ENCODE assay signal across 8 mouse cellular contexts in the genomic region with DNA sequence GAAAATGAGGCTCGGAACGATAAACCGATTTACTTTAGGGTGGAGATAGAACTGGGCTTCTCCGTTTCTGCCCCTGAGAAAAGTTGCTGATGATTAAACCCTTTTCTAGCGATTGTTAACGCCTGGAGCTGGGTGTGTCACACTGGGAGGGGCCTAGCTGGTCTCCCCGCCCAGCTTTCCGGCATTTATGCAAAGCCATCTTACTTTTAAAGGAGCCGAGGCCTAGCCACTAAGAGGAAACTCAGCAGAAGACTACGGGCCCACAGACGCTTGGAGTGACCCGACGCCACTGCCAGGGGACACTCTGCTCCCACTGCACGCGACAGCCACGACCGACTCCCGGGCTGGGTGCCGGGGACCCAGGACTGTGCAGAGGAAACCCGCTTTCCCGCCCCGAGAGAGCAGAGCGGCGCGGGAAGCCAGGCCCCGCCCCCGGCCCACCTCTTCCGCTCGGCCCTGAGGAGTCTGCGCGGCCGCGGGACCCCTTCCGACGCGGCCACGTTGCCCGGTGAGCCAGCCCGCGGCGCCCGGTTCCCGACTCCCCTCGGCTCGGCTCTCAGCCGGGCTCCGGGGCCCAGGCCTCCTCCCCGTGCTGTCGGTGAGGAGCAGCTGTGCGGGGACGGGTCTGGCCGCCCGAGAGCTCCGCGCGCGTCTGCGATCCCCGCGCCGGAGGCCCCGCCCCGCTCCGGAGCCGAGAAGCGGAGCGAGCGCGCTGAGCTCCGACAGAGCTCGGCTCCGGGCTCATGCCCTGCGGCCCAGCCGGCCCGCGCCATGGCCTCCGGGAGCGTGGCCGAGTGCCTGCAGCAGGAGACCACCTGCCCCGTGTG. TPM values are rescaled to one million over a fixed set of nuclear protein-coding genes. Genes with fewer than 3 reads are reported as not detected.
A peak's percentile ranks its signal among the peaks of the same experiment; 100 is the strongest.
DNase-seq lines count a peak whose midpoint lies in the region; ATAC-seq and TF ChIP-seq lines count a peak whose summit lies in the region.

No protein-coding gene starts in this region.

- no peaks in the 10 kb centered on the region for H3K27me3 ChIP-seq in embryonic facial prominence, embryonic 15.5 days
- H3K27me3 ChIP-seq in heart, embryonic 10.5 days (ENCODE audit: insufficient read depth, poor library complexity, severe bottlenecking) = no peaks in the 10 kb centered on the region
- no peaks in the 10 kb centered on the region for H3K27me3 ChIP-seq in kidney, embryonic 15.5 days
- H3K27me3 ChIP-seq in liver, adult 2 months (ENCODE audit: control insufficient read depth, insufficient read depth, low read length) = no peaks in the 10 kb centered on the region

- peak; percentile 95 for ATAC-seq in embryonic facial prominence, embryonic 15.5 days (ENCODE audit: insufficient number of reproducible peaks, low FRiP score, low TSS enrichment, low read depth)
- ATAC-seq in kidney, embryonic 15.5 days (replicated peaks; ENCODE audit: low FRiP score) = peak; percentile 98
- ATAC-seq in monocyte, adult 5-6 weeks (replicated peaks; ENCODE audit: insufficient number of reproducible peaks, low FRiP score, low TSS enrichment, poor library complexity, severe bottlenecking) = peak; percentile 83

- no peak for TF ChIP-seq POLR2A in bone marrow macrophage, adult 2 months (IDR thresholded peaks at IDR 0.05; ENCODE audit: borderline replicate concordance, low read depth, low read length)
- TF ChIP-seq POLR2A in liver, adult 2 months (IDR thresholded peaks at IDR 0.05; ENCODE audit: extremely low read depth, insufficient read depth, low read length) = 0 out of 2 replicates have a peak, but pooled peaks have one; percentile 59

- H3K4me3 ChIP-seq in bone marrow macrophage, adult 2 months (ENCODE audit: insufficient read depth, low read length) = peak overlapping the region; percentile 73
- peak overlapping the region; percentile 100 for H3K4me3 ChIP-seq in embryonic facial prominence, embryonic 15.5 days (replicated peaks)
- H3K4me3 ChIP-seq in heart, embryonic 10.5 days = peak overlapping the region; percentile 99
- H3K4me3 ChIP-seq in kidney, embryonic 15.5 days (replicated peaks) = peak overlapping the region; percentile 78
- H3K4me3 ChIP-seq in liver, adult 2 months (ENCODE audit: insufficient read depth, low read depth, low read length) = peak overlapping the region; percentile 89

- peak overlapping the region; percentile 73 for H3K4me2 ChIP-seq in embryonic facial prominence, embryonic 15.5 days (replicated peaks)
- peak overlapping the region; percentile 86 for H3K4me2 ChIP-seq in kidney, embryonic 15.5 days

- peak overlapping the region; percentile 91 for H3K9ac ChIP-seq in embryonic facial prominence, embryonic 15.5 days
- H3K9ac ChIP-seq in kidney, embryonic 15.5 days = peak overlapping the region; percentile 91
- peak overlapping the region; percentile 94 for H3K9ac ChIP-seq in liver, adult 2 months (ENCODE audit: low read depth, low read length)

- peaks cover 5% of the 10 kb centered on the region; the same call in 1 of the 2 replicates for H3K79me2 ChIP-seq in liver, adult 2 months (ENCODE audit: control insufficient read depth, insufficient read depth, low read length)

- no peak for TF ChIP-seq CTCF in bone marrow macrophage, adult 2 months (IDR thresholded peaks at IDR 0.05; ENCODE audit: low read depth, low read length)
- TF ChIP-seq CTCF in liver, adult 2 months (IDR thresholded peaks at IDR 0.05; ENCODE audit: low read depth, low read length) = no peak

- peaks cover 9% of the 10 kb centered on the region for H3K4me1 ChIP-seq in bone marrow macrophage, adult 2 months (ENCODE audit: control insufficient read depth, insufficient read depth, low read length)
- H3K4me1 ChIP-seq in embryonic facial prominence, embryonic 15.5 days = peaks cover 33% of the 10 kb centered on the region
- peaks cover 21% of the 10 kb centered on the region for H3K4me1 ChIP-seq in heart, embryonic 10.5 days
- peaks cover 40% of the 10 kb centered on the region for H3K4me1 ChIP-seq in kidney, embryonic 15.5 days
- H3K4me1 ChIP-seq in liver, adult 2 months (ENCODE audit: control insufficient read depth, insufficient read depth, low read length) = peaks cover 3% of the 10 kb centered on the region

- WGBS in embryonic facial prominence, embryonic 15.5 days = 0% methylated on average over 68 of the region's 80 CpGs
- WGBS in heart, embryonic 10.5 days = under 1% methylated on average over 79 of the region's 80 CpGs
- WGBS in kidney, embryonic 15.5 days = under 1% methylated on average over 79 of the region's 80 CpGs
- under 1% methylated on average over 80 of the region's 80 CpGs for WGBS in liver, adult 2 months

- H3K36me3 ChIP-seq in embryonic facial prominence, embryonic 15.5 days = peaks cover 25% of the 10 kb centered on the region
- H3K36me3 ChIP-seq in heart, embryonic 10.5 days = peaks cover 32% of the 10 kb centered on the region
- H3K36me3 ChIP-seq in kidney, embryonic 15.5 days = peaks cover 31% of the 10 kb centered on the region
- peaks cover 18% of the 10 kb centered on the region for H3K36me3 ChIP-seq in liver, adult 2 months (ENCODE audit: control insufficient read depth, insufficient read depth, low read length)

- no peaks in the 10 kb centered on the region for H3K9me3 ChIP-seq in embryonic facial prominence, embryonic 15.5 days (replicated peaks)
- no peaks in the 10 kb centered on the region for H3K9me3 ChIP-seq in heart, embryonic 10.5 days
- no peaks in the 10 kb centered on the region for H3K9me3 ChIP-seq in kidney, embryonic 15.5 days (replicated peaks)

- H3K27ac ChIP-seq in bone marrow macrophage, adult 2 months (ENCODE audit: insufficient read depth, low read depth, low read length) = peak overlapping the region; percentile 91
- H3K27ac ChIP-seq in embryonic facial prominence, embryonic 15.5 days (replicated peaks) = peak overlapping the region; percentile 97
- peak overlapping the region; percentile 98 for H3K27ac ChIP-seq in heart, embryonic 10.5 days
- H3K27ac ChIP-seq in kidney, embryonic 15.5 days = peak overlapping the region; percentile 98
- H3K27ac ChIP-seq in liver, adult 2 months (replicated peaks; ENCODE audit: insufficient read depth, low read depth, low read length) = peak overlapping the region; percentile 95

- peak; percentile 94 to 95 for DNase-seq in B cell, adult 2 months
- peak; percentile 96 for DNase-seq in heart, embryonic 10.5 days (ENCODE audit: low spot score)
- DNase-seq in liver, adult 2 months (ENCODE audit: extremely low read depth, low read depth, low spot score) = peak; percentile 87
- peak; percentile 86 to 89 for DNase-seq in spleen, postnatal 4 days (ENCODE audit: low spot score in 2 of 2)

RNA-seq across cellular contexts. Expression of a gene that starts 0.7 kb away (rescaled TPM):
- polyA plus RNA-seq in bone marrow macrophage, adult 2 months (2012; ENCODE audit: insufficient read depth, insufficient read length, missing spikeins) = 44.6 and 46.6 TPM in 2 replicates
- polyA plus RNA-seq in embryonic facial prominence, embryonic 15.5 days (2015; fragmentation: Nextera tagmentation; extraction: Ambion mirVana) = 122 and 125 TPM in 2 replicates
- polyA plus RNA-seq in heart, embryonic 10.5 days (2016; fragmentation: Nextera tagmentation; extraction: Ambion mirVana) = 108 and 152 TPM in 2 replicates
- polyA plus RNA-seq in kidney, embryonic 15.5 days (2015; fragmentation: Nextera tagmentation; extraction: Ambion mirVana) = 136 and 139 TPM in 2 replicates
- total RNA-seq in liver, adult 2 months (2014; rRNA removed) = 9.4 and 16.4 TPM in 2 replicates
- polyA plus RNA-seq in liver, adult 2 months (2012; rRNA removed) = 33.9 and 39.5 TPM in 2 replicates
- 81.0 to 103 TPM (median 88.2 TPM) in 3 replicates for total RNA-seq in monocyte, adult 5-6 weeks (2017)

RNA-seq across cellular contexts. Expression of a gene that starts 34.3 kb away (rescaled TPM):
- polyA plus RNA-seq in bone marrow macrophage, adult 2 months (2012; ENCODE audit: insufficient read depth, insufficient read length, missing spikeins) = not detected in 2 replicates
- polyA plus RNA-seq in embryonic facial prominence, embryonic 15.5 days (2015; fragmentation: Nextera tagmentation; extraction: Ambion mirVana) = not detected in 2 replicates
- not detected in 2 replicates for polyA plus RNA-seq in heart, embryonic 10.5 days (2016; fragmentation: Nextera tagmentation; extraction: Ambion mirVana)
- not detected in 2 replicates for polyA plus RNA-seq in kidney, embryonic 15.5 days (2015; fragmentation: Nextera tagmentation; extraction: Ambion mirVana)
- not detected in 2 replicates for total RNA-seq in liver, adult 2 months (2014; rRNA removed)
- not detected in 2 replicates for polyA plus RNA-seq in liver, adult 2 months (2012; rRNA removed)
- not detected in 3 replicates for total RNA-seq in monocyte, adult 5-6 weeks (2017)

RNA-seq across cellular contexts. Expression of a gene that starts 50.5 kb away (rescaled TPM):
- not detected in 2 replicates for polyA plus RNA-seq in bone marrow macrophage, adult 2 months (2012; ENCODE audit: insufficient read depth, insufficient read length, missing spikeins)
- not detected in 2 replicates for polyA plus RNA-seq in embryonic facial prominence, embryonic 15.5 days (2015; fragmentation: Nextera tagmentation; extraction: Ambion mirVana)
- polyA plus RNA-seq in heart, embryonic 10.5 days (2016; fragmentation: Nextera tagmentation; extraction: Ambion mirVana) = not detected in 2 replicates
- polyA plus RNA-seq in kidney, embryonic 15.5 days (2015; fragmentation: Nextera tagmentation; extraction: Ambion mirVana) = not detected in 2 replicates
- not detected in 2 replicates for total RNA-seq in liver, adult 2 months (2014; rRNA removed)
- polyA plus RNA-seq in liver, adult 2 months (2012; rRNA removed) = not detected in 2 replicates
- not detected in 3 replicates for total RNA-seq in monocyte, adult 5-6 weeks (2017)

Comparison
In these comparisons a context has a peak if more than half of its experiments do, and no peak if none do; other contexts are left out.
1. Peak in every context shown above with its lines: DNase-seq, ATAC-seq, H3K4me3 ChIP-seq and H3K27ac ChIP-seq.